8 mouse cellular contexts compared by ENCODE assay signal in the genomic region with DNA sequence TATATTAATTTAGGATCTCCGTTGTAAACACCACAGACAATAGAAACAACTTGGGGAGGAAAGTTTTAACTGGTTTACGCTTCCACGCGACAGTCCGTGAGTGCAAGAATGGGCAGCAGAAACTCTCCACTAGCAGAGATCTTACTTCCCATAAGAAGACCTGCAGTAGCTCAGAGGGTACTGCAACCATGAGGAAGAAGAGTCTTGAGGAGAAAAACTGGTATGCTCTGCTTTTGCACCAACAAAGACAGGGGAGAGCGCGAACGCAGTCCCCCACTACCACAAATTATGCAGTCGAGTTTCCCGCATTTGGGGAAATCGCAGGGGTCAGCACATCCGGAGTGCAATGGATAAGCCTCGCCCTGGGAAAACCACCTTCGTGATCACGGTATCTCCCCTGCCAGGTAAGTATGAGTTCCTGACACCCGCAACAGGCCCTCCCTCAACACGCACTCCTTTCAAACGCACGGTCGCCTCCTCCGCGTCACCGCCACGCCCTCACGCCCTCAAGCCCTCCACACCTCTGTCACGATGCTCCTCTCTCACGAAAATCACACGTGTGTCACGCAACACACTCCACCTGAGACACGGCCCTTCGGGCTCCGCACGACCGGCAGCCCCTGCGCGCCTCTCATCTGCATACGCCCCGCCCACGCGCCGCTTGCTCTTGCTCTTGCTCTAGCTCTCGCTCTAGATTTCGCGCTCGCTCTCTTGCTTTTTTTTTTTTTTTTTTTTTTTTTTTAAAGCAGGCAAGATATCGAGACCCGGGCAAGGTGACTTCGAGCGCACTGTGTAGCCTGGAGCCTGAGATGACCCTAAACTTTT. TPM values are rescaled to one million over a fixed set of nuclear protein-coding genes. Genes with fewer than 3 reads are reported as not detected.
DNase-seq lines count a peak whose midpoint lies in the region; ATAC-seq and TF ChIP-seq lines count a peak whose summit lies in the region.
"Not testable (repeated sequence)": the region's sequence is repeated elsewhere in the genome, so short reads cannot be mapped to it uniquely, and the experiment has no call there.

No protein-coding gene starts in this region.

- H3K9ac ChIP-seq in heart, embryonic 11.5 days (ENCODE audit: low read depth, low read length); intestine, embryonic 16.5 days (ENCODE audit: low read depth, low read length); limb, embryonic 13.5 days: not testable (repeated sequence)

- TF ChIP-seq POLR2A in embryonic fibroblast, embryonic 13.5 days (IDR thresholded peaks at IDR 0.05; ENCODE audit: low read depth, low read length): peak; percentile 63

- TF ChIP-seq CTCF in embryonic fibroblast, embryonic 13.5 days (IDR thresholded peaks at IDR 0.05; ENCODE audit: borderline replicate concordance, insufficient read depth, low read length): not testable (repeated sequence)

- H3K27me3 ChIP-seq in heart, embryonic 11.5 days (ENCODE audit: control insufficient read depth, insufficient read depth, low read length); intestine, embryonic 16.5 days (replicated peaks; ENCODE audit: control insufficient read depth, insufficient read depth, low read length); limb, embryonic 13.5 days: not testable (repeated sequence)

- peak; percentile 53 for ATAC-seq in heart, embryonic 11.5 days (replicated peaks; ENCODE audit: insufficient number of reproducible peaks, low FRiP score, low TSS enrichment)
- peak; percentile 67 for ATAC-seq in intestine, embryonic 16.5 days
- peak; percentile 46 for ATAC-seq in limb, embryonic 13.5 days (ENCODE audit: low FRiP score, low read depth)

- H3K36me3 ChIP-seq in heart, embryonic 11.5 days (ENCODE audit: control insufficient read depth, insufficient read depth, low read length); intestine, embryonic 16.5 days (ENCODE audit: control insufficient read depth, insufficient read depth, low read length); limb, embryonic 13.5 days: not testable (repeated sequence)

- H3K4me1 ChIP-seq in embryonic fibroblast, embryonic 13.5 days (ENCODE audit: control insufficient read depth, insufficient read depth, low read length); heart, embryonic 11.5 days (ENCODE audit: control insufficient read depth, insufficient read depth, low read length); intestine, embryonic 16.5 days (ENCODE audit: control insufficient read depth, insufficient read depth, low read length); limb, embryonic 13.5 days: not testable (repeated sequence)

- H3K27ac ChIP-seq in embryonic fibroblast, embryonic 13.5 days (ENCODE audit: insufficient read depth, low read length); heart, embryonic 11.5 days (ENCODE audit: low read depth, low read length); intestine, embryonic 16.5 days (ENCODE audit: low read length); limb, embryonic 13.5 days: not testable (repeated sequence)

- not testable (repeated sequence) for H3K9me3 ChIP-seq in heart, embryonic 11.5 days (replicated peaks; ENCODE audit: control insufficient read depth, low read length); intestine, embryonic 16.5 days (ENCODE audit: control insufficient read depth, low read length); limb, embryonic 13.5 days

- not testable (repeated sequence) for H3K4me3 ChIP-seq in embryonic fibroblast, embryonic 13.5 days (ENCODE audit: insufficient read depth, low read length); heart, embryonic 11.5 days (ENCODE audit: low read depth, low read length); intestine, embryonic 16.5 days (ENCODE audit: low read length); limb, embryonic 13.5 days

- H3K4me2 ChIP-seq in heart, embryonic 11.5 days; intestine, embryonic 16.5 days (ENCODE audit: low read depth, low read length); limb, embryonic 13.5 days (replicated peaks): not testable (repeated sequence)

- peak; percentile 66 for DNase-seq in adrenal gland, postnatal 14 days
- peak; percentile 54 to 58 for DNase-seq in lung, postnatal 4 days
- DNase-seq in right cerebral cortex, postnatal 10 days (ENCODE audit: low spot score in 2 of 2): peak; percentile 68 to 71
- peak; percentile 63 for DNase-seq in thymus, postnatal 25 days

- 0% methylated on average over 6 of the region's 49 CpGs for WGBS in heart, embryonic 11.5 days (ENCODE audit: insufficient replicate concordance)
- 0% methylated on average over 8 of the region's 49 CpGs for WGBS in intestine, embryonic 16.5 days
- WGBS in limb, embryonic 13.5 days: 1% methylated on average over 8 of the region's 49 CpGs

RNA-seq across cellular contexts. Expression of gene Eapp, which starts 38.8 kb away (rescaled TPM):
- total RNA-seq in adrenal gland, postnatal 14 days (2021): 35.0 and 37.9 TPM in 2 replicates
- 43.6 and 53.1 TPM in 2 replicates for polyA plus RNA-seq in embryonic fibroblast, embryonic 13.5 days (2011; ENCODE audit: insufficient read length, low read depth, missing spikeins)
- 49.9 and 52.4 TPM in 2 replicates for polyA plus RNA-seq in heart, embryonic 11.5 days (2014; fragmentation: Nextera tagmentation; extraction: Ambion mirVana)
- polyA plus RNA-seq in intestine, embryonic 16.5 days (2015; fragmentation: Nextera tagmentation; extraction: Ambion mirVana): 57.8 and 60.9 TPM in 2 replicates
- polyA plus RNA-seq in limb, embryonic 13.5 days (2015; fragmentation: Nextera tagmentation; extraction: Ambion mirVana): 72.8 and 79.7 TPM in 2 replicates
